Mouse (Mus musculus) embryonic fibroblast, embryonic 13.5 days (primary cell): ENCODE measurements around the gene Klc2.

Source experiments
- CTCF ChIP-seq: IDR thresholded peaks from 2 replicates; pipeline ENCODE4 v1.5.1; 2011; ENCODE audit warnings: mild to moderate bottlenecking, control low read depth, low read length, moderate library complexity, borderline replicate concordance; ENCODE audit not compliant: insufficient read depth
- POLR2A ChIP-seq: IDR thresholded peaks from 2 replicates; pipeline ENCODE4 v1.6.1; 2011; ENCODE audit warnings: low read depth, mild to moderate bottlenecking, control low read depth, low read length, moderate library complexity

DNA sequence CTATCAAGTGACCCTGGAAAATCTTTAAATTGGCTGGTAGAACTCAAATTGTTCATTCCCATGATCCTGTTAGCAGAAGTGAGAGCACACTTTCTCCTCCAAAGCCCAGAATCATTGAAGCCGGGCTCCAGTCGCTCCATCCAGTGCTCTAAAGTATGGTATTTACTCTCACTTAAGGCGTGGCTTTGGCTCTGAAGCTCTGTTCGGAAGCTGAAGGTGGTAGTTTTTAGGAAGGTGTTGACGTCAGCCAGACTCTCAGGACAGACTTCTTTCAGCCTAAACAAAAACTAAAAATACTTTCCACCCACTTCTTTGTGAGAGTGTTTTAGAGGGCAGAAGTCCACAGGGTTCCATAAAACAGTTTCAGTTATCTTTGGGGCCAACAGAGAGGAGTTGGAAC, 44.8 kb downstream of the Klc2 start:
- TF ChIP-seq POLR2A (no peak), CTCF (no peak)
